Mouse (Mus musculus) lung, postnatal 0 days (tissue): ENCODE data around the gene Mfap3. TPM values are rescaled to one million over a fixed set of nuclear protein-coding genes. Genes with fewer than 3 reads are reported as not detected.
A peak's percentile ranks its signal among the peaks of the same experiment; 100 is the strongest.

ENCODE experiments used
- ATAC-seq: fragments of 200-750 bp; cut with Nextera tagmentation; 2 replicates; pipeline ENCODE4 v1.8.0; 2017; ENCODE audit warnings: moderate library complexity
- DNase-seq: peaks from one replicate; pipeline ENCODE4 v3.0.0-alpha.2; 2016; ENCODE audit warnings: low spot score
- H3K27ac ChIP-seq: fragments of 300-500 bp; sonication (generic); 2 replicates; pipeline ENCODE4 v1.5.1; 2014; ENCODE audit warnings: antibody characterized with exemption, mild to moderate bottlenecking, low read length, mixed read lengths
- H3K27me3 ChIP-seq: fragments of 300-500 bp; sonication (generic); replicated peaks from 2 replicates; pipeline ENCODE4 v1.6.1; 2014; ENCODE audit warnings: low read length, mixed read lengths; ENCODE audit not compliant: insufficient read depth
- H3K36me3 ChIP-seq: fragments of 300-500 bp; sonication (generic); 2 replicates; pipeline ENCODE4 v1.6.1; 2014; ENCODE audit warnings: low read length, mixed read lengths; ENCODE audit not compliant: insufficient read depth
- H3K4me1 ChIP-seq: fragments of 300-500 bp; sonication (generic); 2 replicates; pipeline ENCODE4 v1.6.1; 2014; ENCODE audit warnings: antibody characterized with exemption, low read depth, low read length, mixed read lengths; ENCODE audit not compliant: insufficient read depth
- H3K4me2 ChIP-seq: fragments of 300-500 bp; sonication (generic); replicated peaks from 2 replicates; pipeline ENCODE4 v1.6.1; 2014; ENCODE audit warnings: low read depth, mild to moderate bottlenecking, low read length, moderate library complexity, mixed read lengths
- H3K4me3 ChIP-seq: fragments of 300-500 bp; sonication (generic); 2 replicates; pipeline ENCODE4 v1.5.1; 2014; ENCODE audit warnings: low read depth, low read length
- H3K9ac ChIP-seq: fragments of 300-500 bp; sonication (generic); replicated peaks from 2 replicates; pipeline ENCODE4 v1.6.1; 2014; ENCODE audit warnings: low read depth, mild to moderate bottlenecking
- H3K9me3 ChIP-seq: fragments of 300-500 bp; sonication (generic); 2 replicates; pipeline ENCODE4 v1.6.1; 2016; ENCODE audit warnings: low read length, mixed read lengths
- CTCF ChIP-seq: IDR thresholded peaks from 2 replicates; pipeline ENCODE4 v1.5.1; 2016; ENCODE audit warnings: antibody characterized with exemption, mild to moderate bottlenecking
- EP300 ChIP-seq: IDR thresholded peaks from 2 replicates; pipeline ENCODE4 v1.6.1; 2016; ENCODE audit warnings: antibody characterized with exemption, mild to moderate bottlenecking, control low read depth
- WGBS: fragments of 180-500 bp; shearing (Covaris S2); extraction: QIAGEN DNeasy Blood & Tissue Kit; methylation state at CpG from one replicate; pipeline ENCODE4 v1.1.7; 2014; 5-methylcytosine and 5-hydroxymethylcytosine counted together
- polyA plus RNA-seq: library from polyadenylated mRNA; unstranded; fragments of >200 nt; fragmentation: Nextera tagmentation; extraction: Ambion mirVana; gene quantifications from 2 replicates; pipeline ENCODE4 v1.2.1, GENCODE M21; 2015

Mfap3 gene
- polyA plus RNA-seq, 1 experiment from 2014 or later, result 36.4 TPM

DNA sequence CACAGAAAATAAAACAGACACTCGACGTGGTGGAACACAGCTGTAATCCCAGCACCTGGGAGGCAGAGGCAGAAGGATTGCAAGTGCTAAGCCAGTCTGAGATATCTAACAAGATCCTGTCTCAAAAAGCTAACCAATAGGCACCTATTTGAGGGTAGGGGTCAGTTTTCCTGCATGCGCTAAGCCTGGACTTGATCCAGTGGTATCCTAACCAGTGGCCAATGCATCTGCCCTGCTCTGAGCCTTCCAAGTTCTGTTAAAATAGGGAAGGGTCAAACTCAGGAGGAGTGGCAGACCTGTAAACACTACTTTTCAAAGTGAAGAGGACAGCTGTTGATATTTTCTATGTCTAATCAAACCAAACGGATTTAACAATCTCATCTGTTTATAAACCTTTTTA, 13.8 kb downstream of the Mfap3 start:
- Histone ChIP-seq H3K4me2 (no peak overlapping the region), H3K27me3 (no peaks in the 10 kb centered on the region), H3K9me3 (no peaks in the 10 kb centered on the region), H3K36me3 (peaks cover 13% of the 10 kb centered on the region; the same call in 1 of the 2 replicates), H3K4me3 (no peak overlapping the region), H3K9ac (no peak overlapping the region), H3K27ac (no peak overlapping the region), H3K4me1 (no peaks in the 10 kb centered on the region)
- DNase-seq (no peak), ATAC-seq (no peak)
- TF ChIP-seq EP300 (no peak), CTCF (no peak)
- WGBS, result 83% methylated on average over 4 of the region's 4 CpGs

DNA sequence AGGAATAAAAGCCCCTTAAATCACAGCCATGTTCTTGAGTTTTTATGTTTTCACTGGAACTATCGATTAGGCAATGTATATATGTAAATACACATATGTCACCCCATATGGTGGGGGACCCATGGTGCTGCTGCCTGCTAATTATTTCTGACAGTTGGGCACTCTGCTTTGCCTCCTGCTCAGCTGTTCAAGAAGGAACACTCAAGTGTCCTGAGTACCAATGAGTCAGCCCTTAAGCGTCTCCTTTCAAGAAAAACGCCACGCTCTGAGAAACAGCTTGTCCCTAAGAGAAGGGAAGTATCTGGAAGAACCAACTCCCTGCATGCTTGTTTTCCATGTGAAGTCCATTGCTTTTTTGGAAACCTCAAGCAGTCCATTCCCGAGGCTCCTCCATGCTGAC, 17.4 kb downstream of the Mfap3 start:
- Histone ChIP-seq H3K4me1 (no peaks in the 10 kb centered on the region), H3K36me3 (no peaks in the 10 kb centered on the region), H3K9ac (no peak overlapping the region), H3K27ac (peak overlapping the region; percentile 26; the same call in 1 of the 2 replicates), H3K27me3 (no peaks in the 10 kb centered on the region), H3K9me3 (no peaks in the 10 kb centered on the region), H3K4me3 (no peak overlapping the region), H3K4me2 (no peak overlapping the region)
- TF ChIP-seq CTCF, result no peak
- TF ChIP-seq EP300, result peak; percentile 83
- ATAC-seq (peak; percentile 81), DNase-seq (peak; percentile 79)
- WGBS, result 57% methylated on average over 5 of the region's 5 CpGs

DNA sequence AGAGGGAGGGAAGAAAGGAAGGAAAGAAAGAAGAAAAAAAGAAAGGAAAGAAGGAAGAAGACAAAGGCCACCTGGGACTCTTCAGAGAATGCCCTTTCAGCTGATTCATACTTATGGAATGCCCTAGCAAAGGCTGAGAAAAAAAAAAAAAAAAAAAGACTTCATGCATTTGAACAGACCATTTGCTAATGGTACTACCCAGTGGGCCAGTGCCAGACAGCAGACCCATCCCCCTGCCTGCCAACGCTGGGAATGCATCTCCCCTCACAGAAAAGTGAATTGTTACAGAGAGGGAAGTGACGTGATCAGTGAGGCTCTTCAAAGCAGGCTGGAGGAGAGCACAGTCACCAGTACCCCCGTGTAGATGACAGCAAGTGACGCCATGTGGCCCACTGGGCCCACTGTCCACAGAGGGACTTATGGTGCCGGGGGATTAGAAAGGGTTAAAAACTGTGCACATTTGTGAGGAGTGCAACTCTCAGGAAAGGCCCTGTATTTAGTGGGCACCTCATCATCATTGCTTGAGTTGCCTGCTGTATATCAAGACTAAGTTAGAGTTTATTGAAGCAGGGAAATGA, 21.5 kb downstream of the Mfap3 start:
- Histone ChIP-seq H3K9me3 (no peaks in the 10 kb centered on the region), H3K4me2 (no peak overlapping the region), H3K4me1 (no peaks in the 10 kb centered on the region), H3K9ac (no peak overlapping the region), H3K27ac (no peak overlapping the region), H3K27me3 (no peaks in the 10 kb centered on the region), H3K36me3 (no peaks in the 10 kb centered on the region), H3K4me3 (no peak overlapping the region)
- no peak for ATAC-seq
- no peak for TF ChIP-seq CTCF
- no peak for TF ChIP-seq EP300
- DNase-seq, result no peak
- 72% methylated on average over 5 of the region's 5 CpGs for WGBS

DNA sequence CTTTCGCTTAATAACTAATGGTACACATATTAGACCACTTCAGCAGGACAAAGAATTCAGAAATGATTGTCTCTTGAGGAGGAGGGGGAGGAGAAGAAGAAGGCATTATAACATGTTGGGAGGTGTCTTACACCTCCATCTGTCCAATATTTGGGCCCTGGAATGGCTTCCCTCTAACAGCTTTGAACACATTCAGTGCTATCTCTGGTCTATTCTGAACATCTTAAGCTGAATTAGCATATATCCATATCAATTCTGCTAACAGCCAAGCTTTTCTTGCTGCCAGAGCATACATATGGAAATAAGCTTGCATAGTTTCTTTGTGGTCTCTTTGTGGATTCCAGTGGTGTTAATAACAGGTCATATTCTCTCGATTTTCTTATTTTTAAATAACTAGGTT, 22.2 kb downstream of the Mfap3 start:
- DNase-seq (no peak), ATAC-seq (no peak)
- WGBS, result 85% methylated on average over 2 of the region's 2 CpGs
- Histone ChIP-seq H3K27ac (no peak overlapping the region), H3K4me3 (no peak overlapping the region), H3K4me1 (no peaks in the 10 kb centered on the region), H3K9ac (no peak overlapping the region), H3K4me2 (no peak overlapping the region), H3K36me3 (no peaks in the 10 kb centered on the region), H3K27me3 (no peaks in the 10 kb centered on the region), H3K9me3 (no peaks in the 10 kb centered on the region)
- no peak for TF ChIP-seq EP300
- TF ChIP-seq CTCF, result no peak

DNA sequence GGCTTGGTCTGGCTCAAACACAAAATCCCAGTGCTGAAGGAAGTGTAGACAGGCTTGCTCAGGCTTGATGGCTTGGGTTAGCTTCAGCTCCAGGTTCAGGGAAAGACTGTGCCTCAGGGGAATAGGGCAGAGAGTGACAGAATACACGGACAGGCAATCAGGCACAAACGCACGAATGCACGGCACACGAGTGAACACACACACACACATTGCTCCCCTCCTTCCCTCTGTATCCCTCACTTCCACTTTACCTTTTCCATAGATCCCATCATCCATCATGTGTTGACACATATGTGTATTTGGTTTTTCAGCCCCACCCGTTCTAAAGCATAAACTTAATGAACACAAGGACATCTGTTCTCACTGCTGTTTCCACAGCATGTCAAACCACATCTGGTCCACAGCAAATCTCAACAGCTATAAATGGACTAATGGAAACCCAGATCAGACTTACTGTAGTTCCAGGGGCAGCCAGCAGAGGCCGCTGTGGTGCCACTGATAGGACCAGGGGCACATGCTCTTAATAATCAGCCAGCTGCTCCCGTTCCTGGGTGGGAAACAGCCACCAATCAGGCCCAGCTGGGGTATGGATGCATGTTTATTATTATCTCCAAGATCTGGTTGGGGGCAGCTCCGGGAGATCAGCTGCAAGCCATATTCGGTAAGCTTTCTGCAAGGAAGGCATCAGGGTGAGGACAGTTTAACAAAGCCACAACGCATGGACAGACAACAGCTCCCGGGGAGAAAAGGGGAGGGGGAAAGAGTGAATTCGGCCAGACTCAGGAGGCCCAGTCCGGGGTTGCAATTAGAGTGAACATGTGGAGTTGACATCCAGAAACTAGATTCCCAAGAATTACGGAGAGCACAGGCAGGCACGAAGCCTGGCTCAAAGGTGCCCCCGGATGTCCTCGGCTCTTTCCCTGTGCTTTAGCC, 30.4 kb downstream of the Mfap3 start:
- no peak overlapping the region for H3K9ac ChIP-seq
- ATAC-seq (peak; percentile 75), DNase-seq (peak; percentile 81)
- H3K27me3 ChIP-seq, result no peaks in the 10 kb centered on the region
- H3K27ac ChIP-seq, result no peak overlapping the region
- H3K36me3 ChIP-seq, result no peaks in the 10 kb centered on the region
- peak; percentile 99 for TF ChIP-seq CTCF
- peak; percentile 35; the same call in 1 of the 2 replicates for TF ChIP-seq EP300
- H3K4me3 ChIP-seq, result no peak overlapping the region
- 30% methylated on average over 18 of the region's 18 CpGs for WGBS
- H3K4me1 ChIP-seq, result no peaks in the 10 kb centered on the region
- H3K9me3 ChIP-seq, result no peaks in the 10 kb centered on the region
- H3K4me2 ChIP-seq, result 0 out of 2 replicates have a peak overlapping the region, but pooled peaks have one; percentile 22

DNA sequence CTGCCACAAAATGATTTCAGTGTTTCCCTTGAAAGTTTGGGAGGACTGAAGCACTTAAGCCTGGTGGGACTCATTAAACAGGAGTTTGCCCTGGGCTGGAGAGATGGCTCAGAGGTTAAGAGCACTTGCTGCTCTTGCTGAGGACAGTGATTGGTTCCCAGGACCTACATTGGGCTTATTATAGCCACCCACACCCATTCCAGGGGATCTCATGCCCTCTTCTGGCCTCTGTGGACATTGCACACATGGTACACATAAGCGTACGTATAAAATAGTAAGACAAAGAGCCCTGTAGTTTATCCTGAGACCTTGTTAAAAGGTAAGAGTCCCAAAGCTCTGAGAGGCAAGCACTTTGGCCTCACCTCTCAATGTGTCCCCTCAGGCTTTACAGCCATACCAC, 31.8 kb downstream of the Mfap3 start:
- no peaks in the 10 kb centered on the region for H3K36me3 ChIP-seq
- no peak overlapping the region for H3K4me2 ChIP-seq
- DNase-seq, result no peak
- H3K9me3 ChIP-seq, result no peaks in the 10 kb centered on the region
- TF ChIP-seq CTCF, result peak; percentile 51
- no peak for TF ChIP-seq EP300
- WGBS, result 93% methylated on average over 2 of the region's 2 CpGs
- no peaks in the 10 kb centered on the region for H3K27me3 ChIP-seq
- no peak overlapping the region for H3K4me3 ChIP-seq
- ATAC-seq, result no peak
- H3K4me1 ChIP-seq, result no peaks in the 10 kb centered on the region
- H3K9ac ChIP-seq, result no peak overlapping the region
- H3K27ac ChIP-seq, result no peak overlapping the region
